Mouse (Mus musculus) A20 (cell line): Measurements from ENCODE around the gene Mlec.
"Not testable (repeated sequence)": the region's sequence is repeated elsewhere in the genome, so short reads cannot be mapped to it uniquely, and the experiment has no call there.

Experiments
- DNase-seq: peaks from one replicate; pipeline ENCODE4 v3.0.0-alpha.2; 2011; ENCODE audit warnings: low read depth, low spot score

Gene Mlec

DNA sequence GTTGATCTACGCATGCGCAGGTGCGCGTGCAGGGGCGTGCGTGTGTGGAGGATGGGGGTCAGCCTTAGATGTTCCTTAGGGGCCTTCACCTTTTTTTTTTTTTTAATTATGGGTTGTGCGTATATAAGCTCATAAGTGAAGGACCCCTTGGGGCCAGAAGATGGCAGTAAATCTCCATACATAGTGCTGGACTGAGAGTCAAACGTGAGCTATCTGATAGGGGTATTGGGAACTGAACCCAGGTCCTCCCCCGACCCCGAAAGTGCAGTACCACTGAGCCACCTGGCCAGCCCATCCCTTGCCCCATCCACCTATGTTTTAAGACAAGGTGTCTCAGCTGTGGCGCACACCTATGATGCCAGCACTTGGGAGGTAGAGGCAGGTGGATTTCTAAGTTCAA lies 21.6 kb upstream of the Mlec start:
- no peak for DNase-seq

DNA sequence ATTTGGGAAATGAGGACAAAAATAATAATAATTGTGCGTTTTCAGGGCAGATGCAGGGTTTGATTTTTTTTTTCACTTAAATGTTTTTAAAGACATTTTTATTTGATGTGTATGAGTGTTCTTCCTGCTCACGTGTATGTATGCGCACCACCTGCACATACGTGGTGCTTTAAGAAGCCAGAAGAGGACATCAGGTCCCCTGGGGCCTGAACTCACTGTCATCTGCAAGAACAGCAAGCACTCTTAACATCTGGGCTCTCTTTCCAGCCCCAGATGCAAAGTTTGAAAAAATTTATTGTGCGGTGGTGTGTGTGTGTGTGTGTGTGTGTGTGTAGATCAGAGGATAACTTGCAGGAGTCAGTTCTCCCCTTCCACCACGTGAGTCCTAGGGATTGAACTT lies 19.9 kb upstream of the Mlec start:
- peak; percentile 74 for DNase-seq

DNA sequence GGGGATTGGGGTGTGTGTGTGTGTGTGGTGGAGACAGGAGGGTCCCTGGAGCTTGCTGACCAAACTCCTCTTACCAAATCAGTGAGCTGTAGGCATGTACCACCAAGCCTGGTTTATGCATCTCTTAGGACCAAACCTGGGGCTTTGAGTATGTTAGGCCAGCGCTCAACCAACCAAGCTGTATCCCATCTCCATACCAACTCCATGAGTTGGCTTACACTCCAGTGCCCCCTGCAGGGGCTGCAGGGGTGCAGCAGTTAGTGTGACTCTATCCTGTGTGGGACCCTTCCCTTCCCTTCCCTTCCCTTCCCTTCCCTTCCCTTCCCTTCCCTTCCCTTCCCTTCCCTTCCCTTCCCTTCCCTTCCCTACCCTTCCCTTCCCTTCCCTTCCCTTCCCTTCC lies 16.6 kb upstream of the Mlec start:
- no peak for DNase-seq

- DNase-seq, result no peak
These were observed 12.2 kb upstream of the Mlec start for GRCm38 (mm10) chr5:115170150-115170549.

DNA sequence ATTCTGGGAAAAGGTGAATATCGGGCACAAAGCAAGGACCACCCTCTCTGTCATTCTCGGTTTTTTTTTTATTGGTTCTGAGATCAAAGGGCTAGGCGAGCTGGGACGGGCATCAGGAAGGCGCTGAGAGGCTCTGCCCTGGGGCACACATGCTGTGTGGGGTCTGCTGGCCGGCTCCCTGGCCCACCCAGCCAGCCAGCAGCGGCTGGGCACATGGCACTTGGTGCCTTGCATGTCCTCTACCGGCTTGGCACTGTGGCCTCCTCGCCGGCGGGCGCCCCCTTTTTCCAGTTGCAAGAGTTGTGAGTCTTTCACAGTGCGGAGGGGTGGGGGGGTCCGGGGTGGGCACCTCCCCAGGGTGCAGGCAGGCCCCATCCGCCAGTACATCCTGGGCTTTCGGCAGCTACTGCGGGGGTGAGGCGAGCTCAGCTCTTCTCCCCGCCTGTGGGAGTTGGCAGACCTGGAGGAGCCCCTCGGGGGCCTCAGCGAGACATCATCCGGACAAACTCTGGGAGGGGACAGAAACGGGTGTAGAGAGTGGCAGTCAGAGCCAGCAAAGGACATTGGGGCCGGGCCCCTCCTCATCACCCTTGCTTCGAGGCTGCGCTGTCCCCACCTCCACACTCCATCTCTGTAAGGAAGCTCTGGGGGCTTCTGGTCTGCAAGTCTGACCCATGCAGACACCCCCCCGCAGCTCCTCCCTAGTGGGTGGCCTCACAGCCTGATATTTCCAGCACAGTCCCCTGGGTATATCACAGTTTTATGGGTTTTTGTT lies 10.8 kb upstream of the Mlec start:
- no peak for DNase-seq

- peak; percentile 72 for DNase-seq
These were observed 9.4 kb upstream of the Mlec start for GRCm38 (mm10) chr5:115167396-115167795.

- no peak for DNase-seq
These were observed 8.8 kb upstream of the Mlec start for GRCm38 (mm10) chr5:115166815-115167194.

DNA sequence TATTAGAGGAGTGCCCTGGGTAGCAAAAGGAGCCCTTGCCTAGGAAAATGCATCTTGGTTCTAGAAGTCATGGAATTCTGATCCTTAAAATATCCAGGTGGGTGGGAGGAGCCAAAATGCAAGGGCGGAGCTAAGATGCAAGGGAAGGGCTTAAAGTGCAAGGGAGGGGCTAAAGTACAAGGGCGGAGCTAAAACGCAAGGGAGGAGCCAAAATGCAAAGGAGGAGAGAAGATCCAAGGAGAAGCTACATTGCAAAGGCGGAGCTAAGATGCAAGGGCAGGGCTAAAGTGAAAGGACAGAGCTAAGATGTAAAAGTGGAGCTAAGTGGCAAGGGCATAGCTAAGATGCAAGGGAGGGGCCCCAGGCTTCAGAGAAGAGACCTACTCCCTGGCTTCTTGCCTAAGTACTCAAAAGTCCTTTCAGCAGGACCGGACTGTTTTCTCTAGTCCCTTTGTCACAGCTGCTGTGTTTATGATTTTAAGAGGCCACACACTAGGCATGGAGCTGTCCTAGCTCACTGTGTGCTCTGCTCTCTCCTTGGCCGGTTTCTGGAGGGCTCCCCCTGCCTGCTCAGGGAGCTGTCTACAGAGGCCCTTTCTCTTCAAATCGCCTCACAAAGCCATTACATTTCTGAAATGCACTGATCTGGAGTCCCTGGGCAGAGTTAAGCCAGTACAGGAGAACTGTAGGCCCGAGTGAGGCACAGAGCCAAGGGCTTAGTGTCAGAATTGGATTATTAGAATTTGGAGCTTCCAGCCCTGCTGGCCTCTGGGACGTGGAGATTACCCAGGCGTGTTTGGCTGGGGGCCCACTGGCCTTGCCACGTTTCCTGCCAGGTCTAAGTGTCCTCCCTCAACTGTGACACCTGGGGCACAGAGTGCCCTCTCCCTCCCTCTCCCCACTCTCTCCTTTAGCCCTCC lies 8.2 kb upstream of the Mlec start:
- DNase-seq, result peak; percentile 61

DNA sequence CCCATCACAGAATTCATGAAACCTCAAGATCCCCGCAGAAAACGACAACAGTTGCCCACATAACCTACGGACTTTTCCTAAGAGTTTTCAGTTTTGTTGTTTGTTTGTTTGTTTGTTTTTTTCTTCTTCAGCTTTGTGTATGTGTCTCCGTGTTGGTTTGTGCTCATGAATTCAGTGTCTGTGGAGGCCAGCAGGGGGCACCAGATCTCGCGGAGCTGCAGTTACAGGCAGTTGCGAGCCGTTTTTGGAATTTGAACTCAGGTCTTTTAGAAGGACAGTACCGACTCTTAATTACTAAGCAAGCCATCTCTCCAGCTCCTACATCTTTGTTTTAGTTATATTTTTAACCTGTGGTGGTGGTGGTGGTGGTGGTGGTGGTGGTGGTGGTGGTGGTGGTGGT lies 7.4 kb upstream of the Mlec start:
- DNase-seq, result peak; percentile 73

DNA sequence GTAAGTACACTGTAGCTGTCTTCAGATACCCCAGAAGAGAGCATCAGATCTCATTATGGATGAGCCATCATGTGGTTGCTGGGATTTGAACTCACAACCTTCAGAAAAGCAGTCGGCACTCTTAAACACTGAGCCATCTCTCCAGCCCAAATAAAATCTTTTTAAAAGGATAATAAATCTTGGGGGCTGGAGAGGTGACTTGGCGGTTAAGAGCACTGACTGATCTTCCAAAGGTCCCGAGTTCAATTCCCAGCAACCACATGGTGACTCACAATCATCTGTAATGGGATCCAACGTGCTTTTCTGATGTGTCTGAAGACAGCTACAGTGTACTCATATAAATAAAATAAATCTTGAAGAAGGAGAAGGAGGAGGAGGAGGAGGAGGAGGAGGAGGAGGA lies 6.5 kb upstream of the Mlec start:
- DNase-seq, result not testable (repeated sequence)

- DNase-seq, result peak; percentile 64
These were observed 5.6 kb upstream of the Mlec start for GRCm38 (mm10) chr5:115163563-115163962.

DNA sequence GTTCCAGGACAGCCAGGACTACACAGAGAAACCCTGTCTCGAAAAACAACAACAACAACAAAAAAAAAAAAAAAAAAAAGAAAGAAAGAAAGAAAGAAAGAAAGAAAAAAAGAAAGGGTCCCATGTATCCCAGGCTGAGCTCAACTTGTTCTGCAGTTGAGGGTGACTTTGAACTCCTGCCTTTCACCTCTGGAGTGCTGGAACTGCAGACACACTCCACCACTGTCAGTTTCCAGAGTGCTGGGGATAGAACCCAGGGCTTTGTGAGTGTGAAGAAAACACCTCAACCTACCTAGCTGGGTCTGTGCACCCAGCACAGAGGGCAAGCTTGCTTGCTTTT lies 3.9 kb upstream of the Mlec start:
- not testable (repeated sequence) for DNase-seq

DNA sequence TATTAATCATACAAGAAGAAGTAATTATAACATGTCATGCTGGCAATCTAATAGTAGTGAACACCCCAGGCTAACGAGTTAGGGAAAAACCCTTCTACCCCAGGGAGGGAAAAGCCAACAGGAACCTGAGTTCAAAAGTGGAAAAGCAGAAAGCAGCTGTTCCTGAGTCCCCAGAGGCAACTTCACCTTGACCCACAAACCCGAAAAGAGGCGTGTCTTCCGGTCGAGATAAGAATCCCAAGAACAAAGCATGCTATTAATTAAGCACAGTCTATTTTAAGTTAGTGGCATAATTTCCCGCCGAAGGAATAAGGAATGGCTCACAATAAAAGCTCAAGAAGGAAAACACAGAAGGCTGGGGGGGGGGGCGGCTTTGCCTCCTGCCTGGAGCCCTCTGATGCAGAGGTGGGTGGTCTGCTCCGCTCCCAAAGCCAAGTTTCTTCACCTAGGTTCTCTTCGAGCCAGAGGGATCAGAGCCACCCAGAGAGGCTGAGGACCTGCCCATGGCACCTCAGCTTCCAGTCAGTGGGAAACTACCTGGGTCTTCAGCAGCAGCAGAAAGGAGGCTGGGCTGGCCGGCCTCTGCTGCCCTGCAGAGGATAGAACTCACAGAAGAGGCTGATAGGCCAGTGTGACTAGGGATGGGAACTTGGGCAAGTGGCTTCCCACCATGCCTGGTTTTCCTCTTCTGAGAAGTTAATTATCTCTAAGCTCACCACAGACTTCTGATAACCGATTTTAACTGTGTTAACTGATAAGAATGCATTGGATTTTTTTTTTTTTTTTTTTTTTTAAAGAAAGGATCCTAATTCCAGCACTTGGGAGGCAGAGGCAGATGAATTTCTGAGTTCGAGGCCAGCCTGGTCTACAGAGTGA lies 3.3 kb upstream of the Mlec start:
- no peak for DNase-seq

- no peak for DNase-seq
These were observed 2.7 kb upstream of the Mlec start for GRCm38 (mm10) chr5:115160655-115161054.

- DNase-seq, result no peak
These were observed 1.2 kb upstream of the Mlec start for GRCm38 (mm10) chr5:115159165-115159564.

DNA sequence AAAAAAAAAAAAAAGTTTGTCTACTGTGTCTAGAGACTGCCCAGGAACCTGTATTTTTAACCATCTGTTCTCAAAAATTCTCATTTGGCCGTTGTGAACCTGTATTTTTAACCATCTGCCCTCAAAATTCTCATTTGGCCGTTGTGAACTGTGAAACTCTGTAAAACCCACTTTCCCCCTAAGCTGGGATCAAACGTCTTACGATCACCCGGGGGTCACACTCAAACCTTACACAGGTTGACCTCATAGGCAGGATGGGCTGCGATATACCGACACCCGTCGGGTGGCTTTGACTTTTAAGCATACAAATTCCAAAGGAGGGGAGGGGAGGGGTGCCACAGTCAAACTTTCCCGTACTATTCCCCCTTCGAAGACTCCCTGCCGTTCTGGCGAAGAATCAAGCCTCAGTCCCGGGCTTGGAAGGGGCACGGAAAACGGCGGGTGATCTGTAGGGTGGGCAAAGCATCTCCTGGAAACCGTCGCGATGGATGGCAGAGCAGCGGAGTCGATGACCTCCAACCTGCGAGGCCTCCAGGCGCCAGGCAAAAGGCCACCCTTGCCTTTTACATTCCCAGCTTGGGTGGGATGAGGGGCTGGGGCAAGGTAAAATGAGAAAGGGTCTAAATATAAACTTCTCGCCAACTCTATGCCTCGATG lies 918 bp downstream of the Mlec start:
- DNase-seq, result peak; percentile 80

DNA sequence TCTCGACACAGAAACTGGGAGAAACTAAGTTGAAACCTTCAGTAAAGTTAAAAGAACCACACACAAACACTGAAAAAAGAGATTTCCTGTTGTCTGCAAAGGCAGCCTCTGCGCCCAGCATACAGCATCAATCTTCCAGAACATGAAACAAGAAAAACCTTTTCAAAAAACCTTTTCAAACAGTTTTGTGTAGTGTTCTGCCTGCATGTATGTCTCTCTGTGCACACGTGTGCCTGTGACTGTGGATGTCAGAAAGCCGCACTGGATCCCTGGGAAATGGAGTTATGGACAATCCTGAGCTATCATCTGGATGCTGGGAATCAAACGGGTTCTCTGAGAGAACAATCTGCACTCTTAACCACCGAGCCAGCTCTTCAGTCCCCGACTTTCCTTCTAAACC lies 1.6 kb downstream of the Mlec start:
- DNase-seq, result peak; percentile 35

DNA sequence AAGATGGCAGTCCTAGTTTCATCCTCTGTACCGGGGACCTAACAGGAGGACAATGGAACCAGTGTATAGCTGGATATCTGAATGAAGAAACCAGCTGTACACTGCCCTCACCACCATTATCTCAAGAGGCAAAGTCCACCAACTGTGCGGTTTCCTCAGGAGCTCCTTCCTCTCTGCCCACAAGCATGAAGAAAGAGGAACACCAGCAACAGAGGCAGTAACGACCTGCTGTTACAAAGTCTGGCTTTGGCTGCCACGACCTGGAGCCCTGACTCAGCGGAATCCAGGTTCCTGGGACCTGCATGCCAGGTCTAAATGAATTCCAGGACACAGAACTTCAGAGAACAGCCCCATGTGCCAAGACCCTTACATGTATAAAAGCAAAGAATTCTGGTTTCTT lies 2.1 kb downstream of the Mlec start:
- peak; percentile 62 for DNase-seq

DNA sequence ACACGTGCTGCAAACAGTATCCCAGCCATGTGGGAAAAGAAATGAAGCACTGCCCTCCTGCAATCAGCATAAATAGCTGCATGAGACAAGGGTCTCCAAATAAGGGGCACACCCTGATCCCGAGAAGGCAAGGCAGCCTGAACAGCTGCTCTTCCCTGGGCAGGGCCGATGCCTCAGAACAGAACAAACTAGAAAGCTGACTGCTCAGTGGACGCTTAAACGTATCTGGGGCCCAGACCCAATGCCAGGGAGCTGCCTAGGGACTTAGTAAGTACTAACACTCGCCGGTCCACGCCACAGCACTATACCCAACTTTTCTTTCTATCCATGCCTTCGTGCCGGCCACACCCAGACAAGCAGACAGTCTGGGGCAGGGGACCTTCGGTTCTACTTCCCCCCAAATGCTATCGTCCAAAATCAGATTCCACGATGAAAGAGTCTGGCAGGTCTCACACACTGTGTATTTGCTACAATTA lies 2.8 kb downstream of the Mlec start:
- DNase-seq, result no peak

- DNase-seq, result no peak
These were observed 5.6 kb downstream of the Mlec start for GRCm38 (mm10) chr5:115152132-115152956.
